Mouse (Mus musculus) lung, adult 2 months (tissue): ENCODE data around the gene Rassf8.

Experiments used
- CTCF ChIP-seq: fragments of 200-500 bp; IDR thresholded peaks from 2 replicates; pipeline ENCODE4 v1.5.1; 2011; ENCODE audit warnings: mild to moderate bottlenecking, low read length, control low read depth; ENCODE audit not compliant: insufficient read depth
- POLR2A ChIP-seq: fragments of 200-500 bp; IDR thresholded peaks from 2 replicates; pipeline ENCODE4 v1.6.1; 2011; ENCODE audit warnings: low read depth, mild to moderate bottlenecking, control low read depth, low read length, borderline replicate concordance; ENCODE audit errors: extremely low read depth

DNA sequence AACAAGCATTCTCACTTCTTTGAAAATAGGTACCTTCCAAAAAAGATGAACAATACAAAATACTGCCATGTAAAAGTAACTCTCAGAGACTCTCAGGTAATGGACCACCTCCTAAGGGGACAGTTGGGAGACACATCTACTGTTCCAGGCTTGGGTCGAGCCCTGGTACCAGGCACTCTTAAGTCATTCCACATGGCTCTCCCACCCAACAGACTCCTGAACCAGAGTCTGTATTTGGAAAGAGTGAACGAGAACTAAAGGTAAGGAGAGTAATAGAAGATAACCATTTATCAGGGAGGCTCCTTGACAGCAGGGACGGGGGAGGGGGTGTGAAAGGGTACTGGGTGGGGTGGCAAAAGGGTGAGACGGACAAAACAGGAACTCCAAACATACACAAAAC, 115.8 kb downstream of the Rassf8 start:
- no peak for TF ChIP-seq POLR2A
- no peak for TF ChIP-seq CTCF
